Mouse (Mus musculus): ENCODE data around the gene Kcnh8. TPM values are rescaled to one million over a fixed set of nuclear protein-coding genes. Genes with fewer than 3 reads are reported as not detected.
A peak's percentile ranks its signal among the peaks of the same experiment; 100 is the strongest.

The Kcnh8 gene
- polyA plus RNA-seq, 1 experiment from 2014 or later = not detected

DNA sequence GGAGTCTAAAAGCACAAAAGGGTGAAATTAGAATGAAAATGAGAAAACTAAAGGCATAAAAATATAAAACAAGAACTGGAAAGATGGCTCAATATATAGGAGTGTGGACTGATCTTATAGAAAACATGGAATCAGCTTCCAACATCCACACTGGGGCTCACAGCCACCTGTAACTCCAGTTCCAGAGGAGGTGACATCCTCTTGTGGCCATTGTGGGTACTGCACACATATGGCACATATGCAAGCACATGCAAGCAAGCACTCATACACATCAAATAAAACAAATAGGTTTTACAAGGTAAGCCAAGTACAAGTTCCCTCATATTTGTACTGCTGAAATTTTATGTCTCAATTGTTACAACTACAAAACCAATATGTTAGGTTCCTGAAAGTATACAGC is 46.7 kb downstream of the Kcnh8 start:
- H3K4me2 ChIP-seq (ENCODE audit: low read depth, low read length) = no peak overlapping the region
- TF ChIP-seq EP300 (IDR thresholded peaks at IDR 0.05; ENCODE audit: low read depth) (no peak), CTCF (IDR thresholded peaks at IDR 0.05; ENCODE audit: low read depth) (peak; percentile 47)
- no peak overlapping the region for H3K9ac ChIP-seq (replicated peaks)
- ATAC-seq (no peak), DNase-seq (no peak)
- no peak overlapping the region for H3K4me3 ChIP-seq (ENCODE audit: low read depth, low read length)
- no peaks in the 10 kb centered on the region for H3K36me3 ChIP-seq (replicated peaks; ENCODE audit: insufficient read depth, low read length)
- H3K27me3 ChIP-seq (ENCODE audit: insufficient read depth, low read length) = no peaks in the 10 kb centered on the region
- no peaks in the 10 kb centered on the region for H3K4me1 ChIP-seq (ENCODE audit: insufficient read depth)
- H3K27ac ChIP-seq (ENCODE audit: low read depth) = no peak overlapping the region
- no peaks in the 10 kb centered on the region for H3K9me3 ChIP-seq (ENCODE audit: low read length)

DNA sequence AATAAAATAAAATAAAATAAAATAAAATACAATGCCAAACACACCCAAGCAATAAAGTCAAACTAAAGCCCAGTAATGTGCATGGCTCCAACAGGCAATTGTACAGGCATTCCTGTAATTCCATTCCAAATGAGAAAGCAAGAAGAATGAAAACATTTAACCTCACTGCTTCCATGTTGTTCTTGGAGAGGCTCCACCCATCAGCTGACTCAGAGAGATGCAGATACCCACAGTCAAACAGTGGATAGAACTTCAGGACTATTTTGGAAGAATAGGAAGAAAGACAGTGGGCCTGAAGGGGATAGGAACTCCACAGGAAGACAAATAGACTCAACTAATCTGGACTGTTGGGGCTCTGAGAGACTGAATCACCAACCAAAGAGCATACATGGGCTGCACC is 89.5 kb downstream of the Kcnh8 start:
- DNase-seq (no peak), ATAC-seq (no peak)
- Histone ChIP-seq H3K9me3 (ENCODE audit: low read length) (no peaks in the 10 kb centered on the region), H3K4me1 (ENCODE audit: insufficient read depth) (no peaks in the 10 kb centered on the region), H3K9ac (replicated peaks) (no peak overlapping the region), H3K4me3 (ENCODE audit: low read depth, low read length) (no peak overlapping the region), H3K27ac (ENCODE audit: low read depth) (no peak overlapping the region), H3K36me3 (replicated peaks; ENCODE audit: insufficient read depth, low read length) (no peaks in the 10 kb centered on the region), H3K27me3 (ENCODE audit: insufficient read depth, low read length) (no peaks in the 10 kb centered on the region), H3K4me2 (ENCODE audit: low read depth, low read length) (no peak overlapping the region)
- TF ChIP-seq CTCF (IDR thresholded peaks at IDR 0.05; ENCODE audit: low read depth) (no peak), EP300 (IDR thresholded peaks at IDR 0.05; ENCODE audit: low read depth) (no peak)

DNA sequence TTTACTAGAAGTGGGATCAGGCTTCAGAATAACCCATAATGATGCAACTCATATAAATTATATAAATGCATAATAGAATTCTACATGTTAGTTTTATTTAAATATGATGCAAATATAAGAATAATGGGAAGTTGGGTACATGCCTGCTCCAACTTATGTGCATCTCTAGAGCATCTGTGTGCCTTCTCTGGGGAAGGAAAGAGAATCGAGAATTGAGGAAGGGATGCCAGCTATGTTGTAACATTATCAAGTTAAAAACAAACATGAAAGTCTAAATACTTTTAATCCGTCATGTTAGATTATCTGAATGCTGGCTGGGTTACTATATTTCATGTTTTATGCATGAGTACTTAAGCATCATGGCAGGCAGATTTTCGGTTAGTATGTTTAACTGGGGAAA is 99.4 kb downstream of the Kcnh8 start:
- DNase-seq = no peak
- WGBS (ENCODE audit: insufficient replicate concordance) = 69% methylated on average over 3 of the region's 3 CpGs
- no peak for TF ChIP-seq CTCF (IDR thresholded peaks at IDR 0.05; ENCODE audit: low read depth)
- no peak for TF ChIP-seq EP300 (IDR thresholded peaks at IDR 0.05; ENCODE audit: low read depth)
- Histone ChIP-seq H3K9ac (replicated peaks) (no peak overlapping the region), H3K27me3 (ENCODE audit: insufficient read depth, low read length) (no peaks in the 10 kb centered on the region), H3K9me3 (ENCODE audit: low read length) (no peaks in the 10 kb centered on the region), H3K4me1 (ENCODE audit: insufficient read depth) (no peaks in the 10 kb centered on the region), H3K27ac (ENCODE audit: low read depth) (no peak overlapping the region), H3K4me2 (ENCODE audit: low read depth, low read length) (no peak overlapping the region), H3K4me3 (ENCODE audit: low read depth, low read length) (no peak overlapping the region), H3K36me3 (replicated peaks; ENCODE audit: insufficient read depth, low read length) (no peaks in the 10 kb centered on the region)
- ATAC-seq = no peak

DNA sequence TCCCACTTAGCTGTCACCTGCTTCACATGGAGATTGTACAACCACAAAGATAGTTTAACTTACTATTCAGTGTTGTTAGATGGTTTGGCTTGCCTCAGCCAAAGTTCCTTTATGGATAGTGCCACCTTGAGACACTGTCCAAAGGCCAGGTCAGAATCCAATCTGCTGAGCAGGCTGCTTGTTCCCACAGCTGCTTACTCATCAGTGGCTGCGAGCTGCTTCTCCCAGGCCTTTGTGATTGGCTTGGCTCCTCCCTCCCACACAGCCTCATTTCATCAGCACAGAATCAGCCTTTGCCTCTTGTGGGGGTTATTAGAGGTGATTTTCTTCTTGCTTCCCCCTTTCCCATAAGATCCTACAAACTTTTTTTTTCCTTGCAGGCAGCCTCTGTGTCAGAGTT is 109.8 kb downstream of the Kcnh8 start:
- Histone ChIP-seq H3K9ac (replicated peaks) (no peak overlapping the region), H3K27ac (ENCODE audit: low read depth) (no peak overlapping the region), H3K9me3 (ENCODE audit: low read length) (no peaks in the 10 kb centered on the region), H3K4me2 (ENCODE audit: low read depth, low read length) (no peak overlapping the region), H3K4me1 (ENCODE audit: insufficient read depth) (no peaks in the 10 kb centered on the region), H3K27me3 (ENCODE audit: insufficient read depth, low read length) (no peaks in the 10 kb centered on the region), H3K4me3 (ENCODE audit: low read depth, low read length) (no peak overlapping the region), H3K36me3 (replicated peaks; ENCODE audit: insufficient read depth, low read length) (no peaks in the 10 kb centered on the region)
- no peak for DNase-seq
- ATAC-seq = no peak
- TF ChIP-seq CTCF (IDR thresholded peaks at IDR 0.05; ENCODE audit: low read depth) (no peak), EP300 (IDR thresholded peaks at IDR 0.05; ENCODE audit: low read depth) (no peak)
- WGBS (ENCODE audit: insufficient replicate concordance) = 29% methylated on average over 1 of the region's 1 CpGs

DNA sequence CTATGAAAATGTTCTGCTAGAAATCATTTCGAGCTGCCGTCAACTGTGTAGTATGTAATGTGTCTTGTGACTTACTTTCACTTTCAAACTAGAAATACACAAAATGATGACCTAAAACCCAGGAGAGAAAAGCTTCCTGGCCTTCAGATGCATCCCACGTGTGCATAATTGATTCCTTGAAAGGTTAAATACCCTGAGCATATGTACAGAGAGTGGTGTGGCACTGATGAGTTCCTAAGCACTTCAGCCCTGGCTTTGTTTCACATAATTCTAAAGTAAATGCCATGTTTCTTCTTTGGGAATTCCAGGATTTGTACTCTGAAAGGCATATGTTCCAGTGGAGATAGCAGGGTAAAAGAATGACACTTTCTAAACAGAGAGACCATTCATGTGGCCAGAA is 119.7 kb downstream of the Kcnh8 start:
- TF ChIP-seq EP300 (IDR thresholded peaks at IDR 0.05; ENCODE audit: low read depth) (no peak), CTCF (IDR thresholded peaks at IDR 0.05; ENCODE audit: low read depth) (no peak)
- Histone ChIP-seq H3K36me3 (replicated peaks; ENCODE audit: insufficient read depth, low read length) (no peaks in the 10 kb centered on the region), H3K4me3 (ENCODE audit: low read depth, low read length) (no peak overlapping the region), H3K4me1 (ENCODE audit: insufficient read depth) (no peaks in the 10 kb centered on the region), H3K9me3 (ENCODE audit: low read length) (no peaks in the 10 kb centered on the region), H3K9ac (replicated peaks) (no peak overlapping the region), H3K27me3 (ENCODE audit: insufficient read depth, low read length) (no peaks in the 10 kb centered on the region), H3K27ac (ENCODE audit: low read depth) (no peak overlapping the region), H3K4me2 (ENCODE audit: low read depth, low read length) (no peak overlapping the region)
- DNase-seq = no peak
- no peak for ATAC-seq
- 62% methylated on average over 3 of the region's 3 CpGs for whole genome bisulfite sequencing (ENCODE audit: insufficient replicate concordance)

DNA sequence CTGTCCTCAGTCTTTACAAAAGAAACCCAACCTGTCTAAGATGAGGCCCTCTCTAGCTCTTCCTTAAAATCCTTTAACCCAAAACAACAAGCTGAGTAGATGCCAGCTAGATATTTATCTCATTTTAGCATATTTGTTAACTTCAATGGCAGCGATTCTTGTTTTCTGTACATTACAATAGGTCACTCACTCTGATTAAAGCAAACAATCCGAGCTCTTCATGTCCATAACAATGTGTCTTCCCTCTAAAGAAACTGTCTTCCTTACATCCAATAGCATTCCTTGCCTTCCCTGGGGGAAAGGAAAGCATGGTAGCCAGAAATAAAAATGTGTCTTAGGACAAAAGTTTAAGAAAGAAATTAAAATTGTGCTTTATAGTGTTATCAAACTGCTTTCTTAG is 126.3 kb downstream of the Kcnh8 start:
- Histone ChIP-seq H3K9me3 (ENCODE audit: low read length) (no peaks in the 10 kb centered on the region), H3K4me1 (ENCODE audit: insufficient read depth) (no peaks in the 10 kb centered on the region), H3K36me3 (replicated peaks; ENCODE audit: insufficient read depth, low read length) (no peaks in the 10 kb centered on the region), H3K9ac (replicated peaks) (no peak overlapping the region), H3K27ac (ENCODE audit: low read depth) (no peak overlapping the region), H3K27me3 (ENCODE audit: insufficient read depth, low read length) (no peaks in the 10 kb centered on the region), H3K4me2 (ENCODE audit: low read depth, low read length) (no peak overlapping the region), H3K4me3 (ENCODE audit: low read depth, low read length) (no peak overlapping the region)
- no peak for ATAC-seq
- DNase-seq = no peak
- no peak for TF ChIP-seq CTCF (IDR thresholded peaks at IDR 0.05; ENCODE audit: low read depth)
- TF ChIP-seq EP300 (IDR thresholded peaks at IDR 0.05; ENCODE audit: low read depth) = no peak
- 55% methylated on average over 2 of the region's 2 CpGs for WGBS (ENCODE audit: insufficient replicate concordance)

DNA sequence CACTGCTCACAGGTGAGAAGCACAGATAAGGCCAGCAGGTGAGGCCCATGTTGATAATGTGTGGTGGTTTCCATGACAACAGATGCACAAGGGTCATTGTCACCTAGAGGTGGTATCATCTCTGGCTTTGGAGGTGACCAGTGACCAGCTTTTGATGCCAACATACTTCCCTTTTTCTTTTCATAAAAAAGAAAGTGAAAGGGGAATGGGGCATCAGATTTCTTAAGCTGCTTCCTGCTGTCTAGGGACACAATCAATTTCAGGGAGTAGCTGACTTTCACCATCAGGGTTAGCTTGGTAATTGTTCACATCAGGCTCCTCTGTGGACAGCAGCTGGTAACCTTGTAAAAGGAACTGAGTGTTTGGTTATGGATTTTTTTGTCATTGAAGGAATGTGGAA is 135.9 kb downstream of the Kcnh8 start:
- Histone ChIP-seq H3K9ac (replicated peaks) (no peak overlapping the region), H3K9me3 (ENCODE audit: low read length) (no peaks in the 10 kb centered on the region), H3K4me1 (ENCODE audit: insufficient read depth) (no peaks in the 10 kb centered on the region), H3K36me3 (replicated peaks; ENCODE audit: insufficient read depth, low read length) (no peaks in the 10 kb centered on the region), H3K27me3 (ENCODE audit: insufficient read depth, low read length) (no peaks in the 10 kb centered on the region), H3K4me3 (ENCODE audit: low read depth, low read length) (no peak overlapping the region), H3K4me2 (ENCODE audit: low read depth, low read length) (no peak overlapping the region), H3K27ac (ENCODE audit: low read depth) (no peak overlapping the region)
- DNase-seq (no peak), ATAC-seq (no peak)
- no peak for TF ChIP-seq EP300 (IDR thresholded peaks at IDR 0.05; ENCODE audit: low read depth)
- no peak for TF ChIP-seq CTCF (IDR thresholded peaks at IDR 0.05; ENCODE audit: low read depth)
